Mouse (Mus musculus): ENCODE data around the gene Brf1.

The Brf1 gene

GRCm38 (mm10) chr12:112938873-112939565 is 61.5 kb downstream of the Brf1 start:
- DNase-seq (ENCODE audit: low spot score): no peak

- DNase-seq (ENCODE audit: low spot score): no peak
Observed at GRCm38 (mm10) chr12:112938366-112938765, 62.1 kb downstream of the Brf1 start.

DNA sequence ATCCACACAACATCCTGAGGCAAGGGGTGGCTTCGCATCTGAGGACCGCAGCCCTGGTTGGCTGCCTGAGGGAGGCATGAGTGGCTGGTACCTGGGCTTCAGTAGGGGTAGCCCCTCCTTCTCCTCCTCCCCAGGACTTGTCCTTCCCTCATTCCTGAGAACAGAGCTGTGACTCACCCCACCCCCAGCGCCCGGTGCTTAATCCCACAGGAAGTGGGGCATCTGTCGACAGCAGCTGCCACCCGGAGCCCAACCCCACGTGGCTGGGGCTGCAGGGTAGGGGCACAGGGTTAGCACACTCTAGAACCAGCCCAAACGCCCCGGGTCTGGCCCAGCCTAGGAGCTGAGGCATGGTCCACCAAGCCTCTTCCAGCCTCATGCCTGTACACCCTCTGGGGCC is 62.6 kb downstream of the Brf1 start:
- DNase-seq (ENCODE audit: low spot score): no peak

- DNase-seq (ENCODE audit: low spot score): no peak
Observed at GRCm38 (mm10) chr12:112932647-112933046, 67.9 kb downstream of the Brf1 start.

DNA sequence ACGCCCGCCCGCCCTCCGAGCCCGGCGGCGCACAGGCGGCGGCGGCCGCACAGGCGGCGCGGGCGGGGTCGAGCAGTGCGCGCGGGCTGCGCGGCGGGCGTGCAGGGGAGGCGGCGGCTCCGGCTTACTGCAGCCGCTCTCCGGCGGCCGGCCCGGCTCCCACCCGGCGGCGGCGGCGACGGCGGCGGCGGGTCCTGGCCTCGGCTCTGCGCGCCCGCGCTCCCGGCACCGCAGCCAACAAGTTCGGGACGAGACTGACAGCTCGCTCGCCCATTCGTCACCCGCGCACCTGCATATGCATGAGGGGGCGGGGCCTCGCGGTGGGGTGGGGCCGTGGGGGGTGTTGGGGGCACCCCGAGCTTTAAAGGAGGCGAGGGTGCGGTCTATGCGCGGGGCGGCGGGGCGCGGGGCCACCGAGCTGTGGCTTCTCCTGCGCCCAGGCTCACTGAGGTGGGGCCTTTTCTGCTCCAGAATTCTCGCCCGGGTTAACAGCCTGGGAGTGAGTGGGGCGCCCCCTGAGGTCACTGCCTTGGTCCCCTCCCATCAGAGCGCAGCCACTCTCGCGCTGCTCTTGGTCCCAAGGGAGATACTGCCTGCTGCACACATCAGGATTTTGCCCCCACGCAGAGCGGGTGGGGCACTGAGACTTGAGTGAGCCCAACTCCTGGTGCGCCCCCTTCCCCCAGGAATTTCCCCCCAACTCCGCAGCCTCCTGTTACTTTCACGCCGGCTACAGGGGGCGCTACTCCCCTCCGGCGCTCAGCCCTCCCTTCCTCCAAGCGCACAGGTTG is 70.7 kb downstream of the Brf1 start, which contains the start of gene Jag2:
Gene Jag2 (minus strand): TSS at position 215 of the 791 bp plus-strand sequence.
- DNase-seq (ENCODE audit: low spot score): no peak

GRCm38 (mm10) chr12:112928401-112929241 is 71.9 kb downstream of the Brf1 start:
- no peak for DNase-seq (ENCODE audit: low spot score)

DNA sequence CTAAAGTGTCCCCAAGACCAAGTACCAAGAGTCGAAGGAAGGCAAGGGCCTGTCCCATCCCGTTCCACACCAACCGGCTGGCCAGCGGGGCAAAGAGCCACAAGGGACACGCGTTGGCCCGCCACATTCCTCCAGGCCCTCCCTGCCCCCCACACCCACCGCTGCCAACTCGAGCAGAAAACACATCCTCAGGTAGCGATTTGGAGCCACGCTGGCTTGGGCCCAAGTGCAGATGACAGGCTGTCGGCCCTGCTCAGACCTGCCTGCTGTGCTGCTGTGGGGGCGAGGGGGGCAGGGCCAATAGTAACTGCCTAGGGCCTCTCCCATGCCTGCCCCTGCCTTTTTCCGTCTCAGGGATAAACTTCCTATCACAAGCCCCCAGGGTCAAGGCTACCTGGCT is 73.2 kb downstream of the Brf1 start:
- DNase-seq (ENCODE audit: low spot score): no peak

GRCm38 (mm10) chr12:112925950-112926349 is 74.6 kb downstream of the Brf1 start:
- DNase-seq (ENCODE audit: low spot score): no peak

DNA sequence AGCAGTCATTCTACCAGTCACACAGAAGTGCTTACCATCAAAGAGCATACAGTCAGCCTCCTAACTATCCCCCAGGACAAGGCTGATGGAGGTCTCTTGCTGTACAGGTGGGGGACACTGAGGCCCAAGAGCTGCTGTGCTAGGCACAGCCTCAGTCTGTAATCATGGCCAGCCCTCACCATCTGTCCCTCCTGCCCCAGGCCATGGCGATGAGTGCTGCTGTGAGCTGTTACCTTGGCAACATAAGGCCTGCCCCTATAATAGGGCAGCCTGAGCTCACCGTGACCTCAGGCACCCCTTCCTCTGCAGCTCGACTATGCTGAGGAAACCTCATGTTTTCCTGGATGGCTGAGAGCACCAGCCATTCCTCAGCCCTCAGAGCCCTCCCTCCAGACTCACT is 78.0 kb downstream of the Brf1 start:
- no peak for DNase-seq (ENCODE audit: low spot score)

- DNase-seq (ENCODE audit: low spot score): no peak
Observed at GRCm38 (mm10) chr12:112921518-112921917, 79.0 kb downstream of the Brf1 start.

DNA sequence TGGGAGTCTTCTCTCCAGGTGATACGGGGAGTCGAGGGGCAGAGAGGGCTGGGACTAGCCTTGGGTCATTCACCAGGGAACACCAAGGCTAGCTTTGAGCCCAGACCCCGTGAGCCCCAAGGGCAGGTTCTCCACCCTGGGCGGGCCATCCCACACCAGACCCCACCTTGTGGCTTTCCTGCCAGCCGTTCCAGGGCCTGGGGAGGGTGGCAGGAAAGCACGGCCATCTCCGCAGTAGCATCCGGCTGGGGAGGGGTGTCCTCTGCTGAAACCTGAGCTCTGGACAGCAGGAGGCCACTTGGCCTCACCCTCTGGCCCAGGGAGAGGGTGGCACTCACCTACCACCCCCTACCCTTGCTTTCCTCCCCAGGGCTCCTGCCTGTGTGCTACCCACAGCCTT is 82.6 kb downstream of the Brf1 start:
- no peak for DNase-seq (ENCODE audit: low spot score)

DNA sequence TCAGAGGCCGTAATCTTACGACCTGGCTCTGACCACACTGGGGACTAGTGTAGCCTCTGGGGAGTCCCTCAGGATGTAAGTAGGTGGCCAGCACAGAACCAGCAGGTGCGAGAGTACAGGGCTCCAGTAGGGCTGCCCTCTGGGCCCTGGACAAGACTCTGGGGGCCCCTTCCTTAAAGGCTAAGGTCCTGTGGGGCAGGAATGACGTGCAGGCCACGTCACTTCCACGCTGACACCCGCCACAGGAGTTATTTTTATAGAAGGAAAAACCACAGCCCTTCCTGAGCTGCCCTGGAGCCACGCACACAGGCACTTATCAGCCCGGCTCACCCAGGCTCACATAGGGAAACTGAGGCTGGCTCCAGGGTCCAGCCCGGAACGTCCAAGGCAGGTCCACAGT is 83.0 kb downstream of the Brf1 start:
- DNase-seq (ENCODE audit: low spot score): no peak

GRCm38 (mm10) chr12:112916698-112917400 is 83.7 kb downstream of the Brf1 start:
- DNase-seq (ENCODE audit: low spot score): no peak

DNA sequence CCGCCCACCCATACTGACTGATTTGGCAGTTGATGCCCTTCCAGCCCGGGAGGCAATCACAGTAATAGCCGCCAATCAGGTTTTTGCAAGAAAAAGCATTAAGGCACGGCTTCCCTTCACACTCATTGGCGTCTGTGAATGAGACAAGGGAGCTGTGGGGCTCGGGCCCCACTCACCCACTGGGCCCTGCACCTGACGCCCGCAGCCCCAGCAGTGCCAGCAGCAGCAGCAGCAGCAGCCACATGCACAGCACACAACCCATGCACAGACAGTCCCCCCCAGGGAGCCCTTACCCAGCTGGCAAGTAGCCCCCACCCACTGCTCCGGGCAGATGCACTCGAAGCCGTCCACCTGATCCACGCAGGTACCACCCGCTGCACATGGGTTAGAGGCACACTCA is 84.9 kb downstream of the Brf1 start:
- DNase-seq (ENCODE audit: low spot score): no peak

- DNase-seq (ENCODE audit: low spot score): no peak
Observed at GRCm38 (mm10) chr12:112914527-112914926, 86.0 kb downstream of the Brf1 start.

DNA sequence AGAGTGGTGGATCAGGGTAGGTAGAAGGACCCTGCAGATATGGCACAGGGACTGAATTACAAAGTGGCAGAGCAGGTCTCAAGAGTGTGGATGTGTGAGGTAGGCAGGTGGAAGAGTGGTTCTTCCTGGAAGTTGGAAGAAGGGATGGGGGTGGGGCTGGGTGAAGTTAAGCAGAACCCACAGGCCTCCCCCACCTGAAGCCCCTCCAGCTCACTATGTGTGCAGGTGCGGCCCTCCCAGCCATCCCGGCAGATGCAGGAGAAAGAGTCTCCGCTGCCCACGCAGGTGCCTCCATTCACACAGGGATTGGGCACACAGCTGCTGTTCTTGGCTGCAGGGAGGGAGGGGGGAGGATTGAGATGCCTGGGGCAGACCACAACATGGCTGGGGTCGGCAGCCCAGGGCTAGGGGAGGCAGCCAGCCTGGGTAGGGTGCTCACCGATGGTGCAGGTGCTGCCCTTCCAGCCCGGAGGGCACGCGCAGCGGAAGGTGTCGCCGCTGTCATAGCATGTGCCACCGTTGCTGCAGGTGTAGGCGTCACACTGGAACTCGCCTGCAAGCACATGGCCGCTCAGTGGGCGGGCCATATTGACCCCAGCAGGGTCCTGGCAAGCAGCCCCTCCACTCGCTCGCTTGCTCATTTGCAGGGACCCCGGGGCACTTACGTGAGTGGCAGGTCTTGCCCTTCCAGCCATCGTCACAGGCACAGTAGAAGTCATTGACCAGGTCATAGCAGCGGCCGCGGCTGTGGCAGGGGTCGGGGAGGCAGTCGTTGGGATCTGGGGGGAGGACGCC is 87.4 kb downstream of the Brf1 start:
- no peak for DNase-seq (ENCODE audit: low spot score)

DNA sequence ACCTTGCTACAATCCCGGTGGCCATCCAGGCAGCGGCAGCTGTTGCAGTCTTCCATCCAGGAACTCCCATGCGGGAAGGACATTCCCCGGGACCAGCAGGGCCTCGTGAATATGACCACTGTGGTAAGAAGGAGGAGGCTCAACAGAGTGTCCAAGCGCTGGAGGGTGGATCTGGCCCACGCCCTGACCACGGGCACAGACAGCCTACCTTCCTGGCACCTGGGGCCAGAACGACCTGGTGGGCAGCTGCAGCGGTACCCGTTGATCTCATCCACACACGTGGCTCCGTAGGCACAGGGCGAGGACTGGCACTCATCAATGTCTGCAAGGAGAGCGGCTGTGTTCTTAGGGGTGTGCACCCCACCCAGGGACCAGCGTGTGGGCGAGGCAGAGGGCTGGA is 88.8 kb downstream of the Brf1 start:
- no peak for DNase-seq (ENCODE audit: low spot score)
